Mouse (Mus musculus) ovary, adult 2 months (tissue): ENCODE measurements around the gene Pmpca. TPM values are rescaled to one million over a fixed set of nuclear protein-coding genes. Genes with fewer than 3 reads are reported as not detected.

ENCODE experiments used
- polyA plus RNA-seq: library from polyadenylated mRNA; depleted of rRNA; stranded (reverse); fragments of >200 nt; gene quantifications from 2 replicates; pipeline ENCODE4 v1.2.3, GENCODE M21; 2012; rRNA removed

Pmpca gene
- polyA plus RNA-seq: 36.9 and 47.6 TPM in 2 replicates

GRCm38 (mm10) chr2:26389154-26389690, at the start of gene Pmpca, which contains the start of gene Entr1:
TSS of gene Pmpca (plus strand) at chr2:26389339.
TSS of gene Entr1 (minus strand) at chr2:26389316.

GRCm38 (mm10) chr2:26351358-26352290, 37.5 kb upstream of the Pmpca start, which contains the start of gene Dnlz:
TSS of gene Dnlz (minus strand) at chr2:26352110.

GRCm38 (mm10) chr2:26360772-26361171, 28.4 kb upstream of the Pmpca start, which contains the start of gene Card9:
TSS of gene Card9 (minus strand) at chr2:26360918.

GRCm38 (mm10) chr2:26380131-26380771, 8.9 kb upstream of the Pmpca start, which contains the start of gene Snapc4:
TSS of gene Snapc4 (minus strand) at chr2:26380653.

GRCm38 (mm10) chr2:26408515-26409356, 19.6 kb downstream of the Pmpca start, which contains the start of gene Inpp5e:
TSS of gene Inpp5e (minus strand) at chr2:26409203.

GRCm38 (mm10) chr2:26444946-26445665, 56.0 kb downstream of the Pmpca start, which contains the start of gene Sec16a:
TSS of gene Sec16a (minus strand) at chr2:26445216.

Other genes with a start within 250 kb of the Pmpca start
- 0.07 and 0.10 TPM in 2 replicates for gene Lhx3, start 181.1 kb upstream of the Pmpca start, polyA plus RNA-seq
- 37.8 and 41.4 TPM in 2 replicates for gene Qsox2, start 151.8 kb upstream of the Pmpca start, polyA plus RNA-seq
- 6.9 and 7.1 TPM in 2 replicates for gene Ccdc187, start 94.8 kb upstream of the Pmpca start, polyA plus RNA-seq
- gene Gpsm1, start 73.8 kb upstream of the Pmpca start, polyA plus RNA-seq: 106 and 123 TPM in 2 replicates
- 26.7 and 27.7 TPM in 2 replicates for gene Dnlz, start 37.2 kb upstream of the Pmpca start, polyA plus RNA-seq
- gene Card9, start 28.4 kb upstream of the Pmpca start, polyA plus RNA-seq: 4.7 and 8.1 TPM in 2 replicates
- 57.2 and 62.3 TPM in 2 replicates for gene Snapc4, start 8.7 kb upstream of the Pmpca start, polyA plus RNA-seq
- gene Entr1, start within 50 bp of the Pmpca start, polyA plus RNA-seq: 106 and 111 TPM in 2 replicates
- 38.9 and 47.6 TPM in 2 replicates for gene Inpp5e, start 19.9 kb downstream of the Pmpca start, polyA plus RNA-seq
- 94.3 and 145 TPM in 2 replicates for gene Sec16a, start 55.9 kb downstream of the Pmpca start, polyA plus RNA-seq
- gene Notch1, start 127.3 kb downstream of the Pmpca start, polyA plus RNA-seq: 44.5 and 55.4 TPM in 2 replicates
- 317 and 395 TPM in 2 replicates for gene Egfl7, start 190.7 kb downstream of the Pmpca start, polyA plus RNA-seq
- not detected in 2 replicates for gene Gm20532, start 197.3 kb downstream of the Pmpca start, polyA plus RNA-seq
- 145 and 170 TPM in 2 replicates for gene Agpat2, start 215.1 kb downstream of the Pmpca start, polyA plus RNA-seq
- gene Fam69b, start 239.1 kb downstream of the Pmpca start, polyA plus RNA-seq: 35.0 and 40.4 TPM in 2 replicates